Mouse (Mus musculus) megakaryocyte, adult 5-6 weeks (primary cell): ENCODE data around the gene Dclk3. TPM values are rescaled to one million over a fixed set of nuclear protein-coding genes. Genes with fewer than 3 reads are reported as not detected.

Experiments used
- total RNA-seq, 2 experiments: library from RNA; stranded (forward) in 1 of 2; stranded (reverse) in 1 of 2; fragments of 153-499, 151-499 nt in 1 of 2; fragments of 221-1000, 200-1000 nt in 1 of 2; gene quantifications; 2 replicates each; pipeline versions ENCODE4 v1.2.3 to v1.2.4; 2015 to 2017

Gene Dclk3
- total RNA-seq, 2 experiments from 2014 or later = not detected

Other genes with a start within 250 kb of the Dclk3 start
- gene Mlh1, start 167.3 kb upstream of the Dclk3 start, total RNA-seq (2015) = 22.4 and 30.9 TPM in 2 replicates
- gene Mlh1, start 167.3 kb upstream of the Dclk3 start, total RNA-seq (2017) = 27.3 and 38.4 TPM in 2 replicates
- gene Epm2aip1, start 167.2 kb upstream of the Dclk3 start, total RNA-seq (2015) = 13.7 and 15.3 TPM in 2 replicates
- gene Epm2aip1, start 167.2 kb upstream of the Dclk3 start, total RNA-seq (2017) = 12.2 and 16.1 TPM in 2 replicates
- gene Trank1, start 127.3 kb upstream of the Dclk3 start, total RNA-seq (2015) = 0.07 TPM in 1 of 2 replicates, not detected in the other
- gene Trank1, start 127.3 kb upstream of the Dclk3 start, total RNA-seq (2017) = 0.15 TPM in 1 of 2 replicates, not detected in the other